Mouse (Mus musculus): Measurements from ENCODE around the gene Srrm4.

DNA sequence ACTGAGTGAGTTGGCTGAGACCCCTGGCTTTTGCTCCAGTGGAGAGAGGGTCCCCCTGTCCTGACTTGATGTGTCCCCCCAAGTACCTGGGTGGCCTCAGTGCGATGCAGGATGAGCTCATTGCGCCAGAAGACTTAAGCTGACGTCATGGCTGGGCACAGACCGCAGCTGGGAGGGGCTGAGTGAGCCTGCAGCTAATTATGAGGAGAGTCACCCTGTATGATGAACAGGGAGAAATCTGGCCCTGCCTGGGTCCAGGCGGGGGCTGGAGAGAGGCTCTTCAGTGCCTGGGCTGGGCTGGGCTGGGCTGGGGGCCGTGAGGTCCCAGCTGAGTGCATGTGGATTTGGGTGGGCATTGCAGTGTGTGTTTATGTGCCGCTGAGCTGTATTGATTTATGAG lies 166.3 kb downstream of the Srrm4 start:
- no peak for TF ChIP-seq GATA1 (IDR thresholded peaks at IDR 0.05; ENCODE audit: low read length)
- TF ChIP-seq TAL1 (IDR thresholded peaks at IDR 0.05; ENCODE audit: low read length), result no peak
